Mouse (Mus musculus): ENCODE measurements at regions not wholly inside any gene's neighbourhood (a gene's known extent, or its start where the extent isn't known, plus 50 kb on each side); places are given as distances from the start of the nearest gene placed in this dataset.

GRCm38 (mm10) chr15:59138393-59139107 lies 249.5 kb downstream of the Gm49356 start:
- no peak for DNase-seq (ENCODE audit: low spot score in 2 of 2)

- no peak for DNase-seq (ENCODE audit: low spot score in 2 of 2)
These were observed 252.5 kb downstream of the Gm49356 start for GRCm38 (mm10) chr15:59141621-59142020.

GRCm38 (mm10) chr15:59142481-59142880 lies 253.4 kb downstream of the Gm49356 start:
- DNase-seq (ENCODE audit: low spot score in 2 of 2), result no peak

DNA sequence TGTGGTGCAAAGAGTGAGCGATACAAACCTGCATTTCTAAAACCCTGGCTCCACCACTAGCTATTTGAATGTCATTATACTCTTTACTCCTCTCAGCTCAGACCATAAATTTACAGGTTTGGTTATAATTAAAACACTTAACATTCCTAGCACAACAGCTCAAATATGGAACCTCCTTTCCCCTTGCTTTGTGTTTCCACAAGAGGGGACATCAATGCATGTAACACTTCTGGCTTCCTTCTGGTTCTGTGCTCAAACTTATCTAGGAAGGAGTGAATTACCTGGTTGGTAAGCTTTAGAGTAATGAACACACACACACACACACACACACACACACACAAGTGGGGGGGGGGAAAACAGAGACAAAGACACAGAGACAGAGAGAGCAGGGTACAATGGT lies 254.8 kb downstream of the Gm49356 start:
- DNase-seq (ENCODE audit: low spot score in 2 of 2), result no peak

- no peak for DNase-seq (ENCODE audit: low spot score in 2 of 2)
These were observed 256.6 kb downstream of the Gm49356 start for GRCm38 (mm10) chr15:59145679-59146078.

DNA sequence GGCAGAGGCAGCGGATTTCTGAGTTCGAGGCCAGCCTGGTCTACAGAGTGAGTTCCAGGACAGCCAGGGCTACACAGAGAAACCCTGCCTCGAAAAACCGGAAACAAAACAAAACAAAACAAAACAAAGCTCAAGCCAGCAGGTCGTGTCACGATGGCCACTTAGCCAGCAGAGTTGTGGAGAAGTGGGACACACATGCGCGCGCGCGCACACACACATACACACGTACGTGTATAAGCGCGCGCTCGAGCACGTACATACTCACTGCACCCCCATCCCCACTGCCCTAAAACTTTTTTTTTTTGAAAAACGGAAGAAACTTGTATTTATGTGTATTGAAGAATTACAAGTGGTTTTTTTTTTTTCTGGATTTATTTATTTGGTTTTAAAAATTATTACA lies 257.0 kb downstream of the Gm49356 start:
- no peak for DNase-seq (ENCODE audit: low spot score in 2 of 2)

DNA sequence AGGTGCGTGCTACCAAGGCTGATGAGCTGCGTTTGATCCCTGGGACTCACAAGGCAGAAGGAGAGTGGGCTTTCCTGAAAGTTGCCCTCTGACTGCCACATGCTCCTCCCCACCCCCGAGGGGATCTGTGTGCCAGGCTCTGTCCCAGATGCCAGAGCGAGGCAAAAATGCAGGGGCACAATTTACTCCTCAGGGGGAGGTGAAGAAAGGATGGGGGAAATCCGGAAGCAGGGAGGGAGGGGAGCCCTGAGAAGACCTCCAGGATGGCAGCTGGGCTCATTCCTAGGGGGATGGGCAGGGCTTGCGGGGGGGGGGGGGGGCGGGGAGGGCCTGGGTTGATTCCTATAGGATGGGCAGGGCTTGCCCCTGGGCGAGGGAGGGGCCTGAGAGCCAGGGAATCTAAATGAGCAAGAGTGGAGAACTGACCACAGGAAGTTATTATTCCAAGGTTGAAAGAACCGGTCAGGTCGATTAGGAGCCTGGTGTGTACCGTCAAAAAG lies 257.5 kb downstream of the Gm49356 start:
- no peak for DNase-seq (ENCODE audit: low spot score in 2 of 2)

DNA sequence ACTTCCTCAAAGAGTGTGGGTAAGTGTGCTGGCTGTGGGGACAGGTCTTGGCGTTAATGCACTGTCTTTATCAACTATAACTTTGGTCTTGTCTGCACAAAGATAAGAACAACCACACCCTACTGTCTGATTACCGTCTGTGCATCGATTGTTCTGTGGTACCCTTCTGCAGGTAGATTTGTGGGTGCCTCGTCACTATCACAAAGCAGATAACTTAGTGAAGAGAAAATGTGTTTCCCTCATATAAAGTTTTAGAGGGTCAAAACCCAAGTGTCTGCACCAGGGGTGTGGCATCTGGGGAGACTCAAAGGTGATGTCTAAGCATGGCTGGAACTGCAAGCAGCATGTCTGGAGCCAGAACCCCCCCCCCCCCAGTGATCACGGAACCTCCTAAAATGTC lies 259.4 kb downstream of the Gm49356 start:
- DNase-seq (ENCODE audit: low spot score in 2 of 2), result no peak

DNA sequence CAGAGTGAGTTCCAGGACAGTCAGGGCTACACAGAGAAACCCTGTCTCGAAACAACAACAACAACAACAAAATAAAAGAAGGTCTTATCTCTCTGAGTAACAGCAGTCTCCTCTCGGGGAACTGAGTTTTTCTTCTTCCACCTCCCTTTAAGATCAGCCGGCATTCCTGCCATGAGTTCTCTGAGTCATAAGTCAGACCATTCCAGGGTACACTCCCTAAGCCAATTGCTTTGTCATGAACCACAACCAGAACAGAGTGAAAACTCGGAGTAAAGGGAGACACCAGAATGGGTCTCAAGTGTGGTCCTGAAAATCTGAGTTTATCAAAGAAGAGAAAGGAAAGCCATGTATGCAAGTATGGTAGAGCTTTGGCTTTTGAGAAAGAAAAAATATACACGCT lies 262.4 kb downstream of the Gm49356 start:
- no peak for DNase-seq (ENCODE audit: low spot score in 2 of 2)

DNA sequence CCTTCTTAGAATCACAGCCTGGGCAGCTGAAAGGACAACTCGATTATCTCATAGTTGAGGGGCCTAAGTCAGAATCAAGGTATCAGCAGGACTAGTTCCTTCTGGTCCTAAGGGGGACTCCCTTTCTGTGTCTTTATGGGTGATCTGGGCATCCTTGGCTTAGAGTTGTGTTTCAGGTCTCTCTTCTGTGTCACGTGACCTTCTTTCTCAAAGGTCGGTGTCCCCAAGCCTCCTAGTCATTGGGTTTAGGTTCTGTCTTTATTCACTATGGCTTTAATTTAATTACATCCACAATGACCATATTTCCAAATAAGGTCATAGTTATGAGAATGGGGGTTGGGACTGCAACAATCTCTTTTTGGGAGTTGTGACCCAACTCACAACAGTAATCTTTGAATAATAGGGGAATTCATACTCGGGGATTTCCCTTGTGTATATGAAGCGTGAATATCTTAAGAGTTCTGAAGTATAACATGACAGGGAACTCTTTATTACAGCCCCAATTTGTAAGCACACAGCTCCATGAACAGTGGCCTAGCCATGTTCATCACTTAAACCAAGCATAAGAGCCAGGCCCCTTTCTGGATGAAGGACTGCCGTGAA lies 263.8 kb downstream of the Gm49356 start:
- DNase-seq (ENCODE audit: low spot score in 2 of 2), result no peak

DNA sequence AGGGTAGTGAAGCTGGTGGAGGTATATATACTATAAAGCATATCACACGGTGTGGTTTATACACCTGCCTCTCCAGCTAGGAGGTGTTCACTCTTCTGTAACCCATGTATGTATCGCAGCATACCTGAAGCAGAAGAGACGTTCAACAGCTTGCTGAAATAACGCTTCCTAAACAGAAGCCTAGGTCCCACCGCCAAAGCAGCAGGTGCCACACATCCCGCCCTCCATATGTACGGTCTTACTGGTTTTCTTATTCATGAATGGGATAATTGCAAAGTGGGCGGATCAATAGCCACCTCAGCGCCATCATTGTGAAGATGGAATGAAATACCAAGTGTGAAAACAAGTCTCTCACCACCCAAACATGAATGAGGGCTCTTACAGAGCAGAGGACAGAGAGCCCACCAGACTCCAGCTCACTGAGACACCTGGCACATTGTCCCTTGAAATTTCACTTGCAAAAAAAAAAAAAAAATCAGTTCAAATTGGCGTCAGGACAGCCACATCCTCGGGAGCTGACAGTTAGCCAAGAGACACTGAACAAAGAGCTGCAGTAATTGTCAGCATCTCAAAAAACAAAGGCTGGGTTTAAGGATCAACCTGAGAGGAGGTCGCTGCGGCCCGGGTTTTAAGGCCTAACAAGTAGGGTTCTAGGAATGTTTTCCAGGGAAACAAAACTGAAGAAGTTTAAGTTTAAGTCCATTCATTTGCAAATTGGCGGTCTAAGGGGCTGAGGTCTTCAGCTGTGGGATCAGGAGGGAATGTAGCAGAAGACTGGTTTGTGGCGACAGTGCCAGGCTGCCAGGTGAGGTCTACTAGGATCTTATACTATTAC lies 264.5 kb downstream of the Gm49356 start:
- no peak for DNase-seq (ENCODE audit: low spot score in 2 of 2)

DNA sequence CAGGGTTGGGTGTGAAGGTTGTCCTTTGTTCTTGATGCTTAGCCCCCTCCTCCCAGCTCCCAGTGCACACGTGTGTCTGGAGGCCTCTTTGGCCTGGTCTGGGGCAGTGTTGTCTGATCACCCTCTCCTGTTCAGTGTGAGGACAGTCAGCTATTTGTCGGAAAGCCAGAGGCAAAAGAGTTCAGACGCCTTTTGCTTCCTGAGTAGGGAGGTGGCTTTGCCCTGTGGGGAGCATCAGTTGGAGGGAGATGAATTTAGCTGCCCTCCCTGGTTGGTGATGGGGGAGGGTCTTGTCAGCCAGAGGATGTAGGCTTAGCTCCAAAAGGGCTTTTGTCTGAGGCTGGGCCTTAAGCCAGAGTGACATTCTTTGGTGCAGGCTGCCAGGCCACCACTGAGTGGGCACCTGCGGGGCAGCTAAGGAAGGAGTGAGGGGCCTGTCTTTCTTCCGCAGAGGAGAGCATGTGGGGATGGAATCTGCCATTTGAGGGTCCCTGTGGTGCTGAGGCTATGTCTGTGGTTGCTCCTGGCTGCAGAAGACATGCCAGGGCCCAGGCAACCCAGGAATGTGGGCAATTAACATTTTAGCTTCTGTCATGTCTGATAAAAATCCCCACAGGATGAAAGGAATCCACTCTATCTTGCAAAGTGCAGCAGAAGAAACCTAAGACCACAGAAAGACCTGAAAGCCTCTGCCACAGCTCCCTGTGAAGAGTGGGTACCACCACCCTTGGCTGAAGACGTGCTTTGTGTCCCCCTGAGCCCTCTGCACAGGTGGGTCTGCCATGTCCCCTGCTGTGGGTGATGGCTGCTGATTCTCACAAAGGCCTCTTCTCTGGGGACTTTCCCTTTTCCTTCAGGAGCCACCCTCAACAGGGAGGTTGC lies 265.6 kb downstream of the Gm49356 start:
- no peak for DNase-seq (ENCODE audit: low spot score in 2 of 2)

DNA sequence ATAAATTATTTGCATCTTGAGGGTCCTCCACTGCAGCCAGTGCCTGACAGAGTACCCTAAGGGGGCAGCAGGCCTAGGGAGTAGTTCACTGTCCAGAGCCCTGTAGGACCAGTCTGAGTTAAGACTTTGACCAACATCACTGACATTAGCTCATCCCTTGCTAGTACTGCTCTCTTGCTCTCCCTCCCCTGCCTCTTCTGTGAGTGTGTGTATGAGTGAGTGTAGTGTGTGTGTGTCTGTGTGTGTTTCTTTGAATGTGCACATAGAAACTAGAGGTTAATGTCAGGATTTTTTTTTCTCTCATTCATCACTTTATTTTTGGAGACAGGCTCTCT lies 266.2 kb downstream of the Gm49356 start:
- no peak for DNase-seq (ENCODE audit: low spot score in 2 of 2)

GRCm38 (mm10) chr15:59156328-59156727 lies 267.2 kb downstream of the Gm49356 start:
- DNase-seq (ENCODE audit: low spot score in 2 of 2), result no peak

- DNase-seq (ENCODE audit: low spot score in 2 of 2), result no peak
These were observed 269.7 kb downstream of the Gm49356 start for GRCm38 (mm10) chr15:59158760-59159159.

GRCm38 (mm10) chr15:59160931-59161920 lies 272.1 kb downstream of the Gm49356 start:
- no peak for DNase-seq (ENCODE audit: low spot score in 2 of 2)

DNA sequence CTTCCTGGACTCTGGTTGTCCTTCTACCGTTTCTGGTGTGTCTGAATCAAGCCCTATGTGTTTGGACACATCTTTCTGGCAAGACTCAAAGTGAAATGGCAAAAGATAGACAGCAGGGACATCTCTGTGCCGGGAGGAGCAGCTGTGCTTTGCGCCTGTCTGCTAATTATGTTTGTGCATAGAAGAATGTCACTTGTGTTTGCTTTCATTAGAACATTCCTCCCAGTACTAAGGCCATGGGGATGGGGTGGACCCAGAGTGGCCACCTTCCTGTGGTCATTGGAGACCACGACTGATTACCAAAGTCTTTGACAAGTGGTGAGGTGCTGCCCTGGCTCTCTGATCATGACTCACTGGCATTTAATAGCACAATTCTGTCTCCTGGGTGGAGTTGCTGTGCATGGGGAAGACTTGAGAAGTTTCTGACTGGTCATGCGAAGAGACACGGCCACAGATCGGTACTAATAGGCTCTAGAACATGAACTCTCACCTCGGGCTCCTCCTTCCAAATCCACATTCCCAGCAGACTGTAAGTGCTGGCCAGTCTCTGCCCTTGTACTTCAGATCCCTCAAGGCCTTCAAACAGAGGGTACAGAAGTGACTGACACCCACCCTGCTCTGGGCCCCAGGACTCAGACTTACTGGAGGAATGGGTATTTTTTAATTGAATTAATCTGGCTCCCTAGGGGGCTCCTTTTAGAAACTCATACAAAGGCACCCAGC lies 279.0 kb downstream of the Gm49356 start:
- no peak for DNase-seq (ENCODE audit: low spot score in 2 of 2)

DNA sequence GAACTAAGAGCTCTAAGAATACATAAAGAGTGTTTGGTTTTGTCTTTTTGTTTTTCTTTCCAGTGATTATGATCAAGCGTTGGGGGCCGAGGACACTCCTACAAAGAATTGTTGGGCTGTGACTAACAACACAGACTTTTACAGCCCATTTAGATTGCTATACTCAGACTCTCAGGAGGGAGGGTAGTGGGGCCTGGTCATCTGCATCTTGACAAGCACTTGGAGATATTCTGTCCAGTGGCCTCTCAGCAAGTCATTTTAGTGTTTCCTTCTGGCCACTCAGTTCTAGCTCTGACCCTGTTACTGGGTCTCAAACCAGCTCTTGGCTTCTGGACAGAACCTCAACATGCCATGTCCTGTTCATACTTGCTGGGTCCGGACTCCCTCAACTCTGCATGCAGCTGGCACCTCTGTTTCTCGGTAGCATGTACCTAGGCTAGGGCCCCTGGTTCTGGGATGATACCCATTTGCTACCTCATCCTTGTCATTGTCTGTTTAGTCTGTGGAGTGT lies 279.6 kb downstream of the Gm49356 start:
- DNase-seq (ENCODE audit: low spot score in 2 of 2), result no peak

GRCm38 (mm10) chr15:59169237-59169797 lies 280.2 kb downstream of the Gm49356 start:
- DNase-seq (ENCODE audit: low spot score in 2 of 2), result peak in 1 of 2 experiments; percentile 4
